Mouse (Mus musculus) liver, embryonic 14.5 days (tissue): ENCODE results near the gene Dusp22.

Source experiments
- CTCF ChIP-seq: IDR thresholded peaks from 2 replicates; pipeline ENCODE4 v1.5.1; 2016; ENCODE audit warnings: antibody characterized with exemption, low read depth, control low read depth
- EP300 ChIP-seq: IDR thresholded peaks from 2 replicates; pipeline ENCODE4 v1.6.1; 2016; ENCODE audit warnings: antibody characterized with exemption, low read depth

GRCm38 (mm10) chr13:30729245-30729644 is 69.4 kb downstream of the Dusp22 start:
- TF ChIP-seq CTCF (no peak), EP300 (no peak)
